Mouse (Mus musculus): ENCODE data around the gene Efnb3.

Gene Efnb3

GRCm38 (mm10) chr11:69559851-69560765 lies at the start of gene Efnb3:
Gene Efnb3 (minus strand): TSS chr11:69560205.
- DNase-seq, result no peak

GRCm38 (mm10) chr11:69609416-69609815 lies 49.4 kb upstream of the Efnb3 start:
- no peak for DNase-seq

- no peak for DNase-seq
Observed at GRCm38 (mm10) chr11:69608525-69608924, 48.5 kb upstream of the Efnb3 start.

- DNase-seq, result no peak
Observed at GRCm38 (mm10) chr11:69606832-69607231, 46.8 kb upstream of the Efnb3 start.

- DNase-seq, result no peak
Observed at GRCm38 (mm10) chr11:69606491-69606795, 46.4 kb upstream of the Efnb3 start.

DNA sequence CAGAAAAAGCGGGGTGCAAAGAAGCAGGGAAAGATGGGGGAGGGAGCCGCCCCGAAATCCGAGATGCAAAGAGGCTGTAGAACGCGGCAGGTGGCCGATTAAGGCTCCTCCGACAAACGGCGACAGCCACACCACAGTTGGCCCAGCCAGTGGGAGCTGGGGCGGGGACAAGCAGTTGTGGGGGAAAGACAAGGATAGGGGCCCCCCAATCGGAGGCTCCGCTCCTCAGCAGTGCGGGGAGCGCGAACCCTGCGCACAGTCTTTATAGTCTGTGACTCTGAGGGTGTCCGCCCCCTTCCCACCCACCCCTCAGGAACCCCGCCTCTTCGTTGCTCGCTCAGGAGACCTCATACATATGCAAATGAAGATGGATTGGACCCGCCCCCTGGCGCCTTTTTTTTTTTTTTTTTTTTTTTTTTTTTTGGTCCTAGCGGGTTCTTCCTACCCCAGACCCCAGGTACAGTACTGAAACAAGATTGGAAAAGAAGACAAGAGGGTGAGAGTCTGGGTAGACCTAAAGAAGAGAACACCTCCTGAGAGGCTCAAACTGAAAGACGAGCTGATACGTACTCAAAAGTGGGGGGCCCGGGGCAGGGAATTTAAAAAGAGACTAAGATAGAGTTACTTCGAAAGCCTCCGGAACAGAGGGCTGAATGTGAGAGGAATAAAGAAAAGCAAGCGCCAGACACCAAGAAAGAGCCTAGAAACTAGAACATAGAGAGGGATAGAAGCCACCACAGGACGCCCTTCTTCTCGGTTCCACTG lies 45.9 kb upstream of the Efnb3 start, which contains the start of gene Atp1b2:
Atp1b2 (minus strand) TSS at position 217 of the 765 bp plus-strand sequence.
- DNase-seq, result peak; percentile 62 to 74

DNA sequence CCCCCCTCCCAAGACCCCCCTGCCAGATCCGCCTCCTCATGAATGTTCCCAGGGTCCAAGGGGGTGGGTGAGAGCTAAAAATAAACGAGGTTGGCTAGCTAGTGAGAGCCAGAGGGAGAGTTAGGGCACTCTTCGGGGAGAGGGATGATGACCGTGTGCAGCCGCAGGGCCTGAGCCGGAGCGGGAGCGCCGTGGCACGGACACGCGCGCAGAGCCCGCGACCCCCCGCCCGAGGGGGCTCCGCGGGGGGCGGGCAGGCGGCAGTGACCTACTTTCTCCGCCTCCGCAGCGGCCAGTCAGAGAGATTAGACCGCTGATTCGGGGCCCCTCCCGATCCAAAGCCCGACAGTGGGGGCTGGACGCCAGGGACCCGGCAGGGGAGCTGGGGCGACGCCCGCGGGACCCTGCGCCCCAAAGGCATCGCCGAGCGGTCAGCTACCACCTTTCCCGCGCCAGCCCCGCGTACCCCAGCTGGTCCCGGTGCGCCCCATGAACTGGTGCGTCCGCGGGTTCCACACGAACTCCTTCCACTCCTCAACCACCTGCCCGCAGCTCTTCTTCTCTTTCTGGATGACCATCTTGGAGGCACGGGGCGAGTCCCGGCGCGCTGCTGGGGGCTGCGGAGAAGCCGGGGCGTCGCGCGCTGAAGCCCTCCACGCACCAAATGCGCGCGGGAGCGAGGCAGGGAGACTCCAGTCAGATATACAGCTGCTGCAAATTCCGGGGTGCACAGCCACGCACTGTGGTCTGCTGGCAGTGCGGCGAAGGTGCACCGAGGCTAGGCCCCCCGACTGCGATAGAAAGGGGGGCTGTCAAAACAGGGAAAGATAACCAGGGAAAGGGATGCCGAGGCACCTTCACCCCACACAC lies 45.0 kb upstream of the Efnb3 start:
- no peak for DNase-seq

DNA sequence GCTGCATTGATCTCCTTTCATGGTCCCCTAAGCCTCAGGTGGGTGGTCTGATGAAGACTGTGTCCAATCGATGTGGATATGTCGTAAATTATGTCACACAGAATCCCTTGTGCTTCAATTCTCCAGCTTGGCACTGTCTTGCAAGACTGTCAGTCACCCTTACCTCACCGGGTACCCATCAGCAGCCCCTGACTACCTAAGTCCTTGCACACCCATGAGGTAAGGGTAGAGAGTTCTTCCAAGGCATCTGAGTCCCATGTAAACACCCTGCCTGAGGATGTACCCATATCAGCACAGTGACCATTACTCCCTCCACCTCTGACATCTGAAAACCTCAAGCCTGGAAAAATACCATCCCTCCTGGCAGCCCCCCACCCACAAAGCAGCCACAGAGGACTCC lies 44.3 kb upstream of the Efnb3 start:
- DNase-seq, result no peak

- no peak for DNase-seq
Observed at GRCm38 (mm10) chr11:69603516-69603915, 43.5 kb upstream of the Efnb3 start.

DNA sequence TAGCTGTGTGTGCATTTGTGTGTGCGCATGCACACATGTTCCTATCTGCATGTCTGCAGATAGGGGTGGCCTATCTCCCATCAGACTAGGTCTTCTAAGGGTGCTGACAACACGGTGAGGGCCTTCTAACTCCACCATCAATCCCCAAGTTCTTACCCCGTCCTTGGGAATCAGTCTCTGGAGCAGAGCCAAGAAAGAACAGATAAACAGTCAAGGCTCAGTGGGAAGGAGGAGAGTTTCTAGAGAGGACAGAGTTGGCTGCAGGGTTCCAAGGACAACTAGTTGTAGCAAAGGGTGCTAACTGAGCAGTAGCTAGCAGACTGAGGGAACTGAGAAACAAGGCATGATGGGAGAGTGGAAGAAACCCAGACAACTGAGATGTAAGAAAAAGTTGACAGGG lies 41.8 kb upstream of the Efnb3 start:
- DNase-seq, result no peak

DNA sequence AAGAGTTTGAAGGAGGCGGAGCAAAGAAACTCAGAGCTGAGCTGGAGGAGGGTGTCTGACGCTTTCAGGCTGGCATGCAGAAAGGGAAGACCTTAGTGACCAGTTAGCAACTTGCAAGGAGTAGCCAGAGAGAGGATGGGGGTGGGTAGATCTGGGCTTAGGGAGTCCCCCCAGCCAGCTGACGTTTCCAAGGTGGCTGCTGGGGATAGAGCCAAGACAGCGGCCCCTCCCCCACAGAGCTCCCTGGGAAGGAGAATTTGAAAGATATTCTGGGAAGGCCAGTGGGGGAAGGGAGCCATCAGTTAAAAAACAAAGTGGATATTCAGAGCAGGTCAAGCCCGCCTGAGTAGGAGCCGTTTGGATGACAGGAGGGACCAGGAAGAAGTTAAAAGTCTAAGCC lies 40.1 kb upstream of the Efnb3 start:
- DNase-seq, result no peak

DNA sequence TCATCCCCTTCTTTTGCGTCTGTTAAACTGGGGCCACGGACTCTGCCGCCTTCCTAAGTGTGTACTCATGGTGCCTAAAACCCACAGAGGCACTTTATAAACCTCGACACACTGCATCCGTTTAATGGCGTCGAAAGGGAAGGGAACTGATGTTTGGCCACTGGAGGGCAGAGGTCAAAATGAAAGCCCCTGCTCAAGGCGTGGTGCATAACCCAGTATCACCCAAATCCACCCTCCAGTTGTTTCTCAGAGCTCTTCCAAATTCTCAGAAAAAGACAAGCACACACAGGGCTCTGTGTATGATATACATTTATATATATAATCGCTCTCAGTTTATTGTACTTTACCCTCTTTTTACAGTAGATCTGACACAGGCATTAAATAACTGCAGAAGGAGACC lies 39.4 kb upstream of the Efnb3 start:
- DNase-seq, result no peak

DNA sequence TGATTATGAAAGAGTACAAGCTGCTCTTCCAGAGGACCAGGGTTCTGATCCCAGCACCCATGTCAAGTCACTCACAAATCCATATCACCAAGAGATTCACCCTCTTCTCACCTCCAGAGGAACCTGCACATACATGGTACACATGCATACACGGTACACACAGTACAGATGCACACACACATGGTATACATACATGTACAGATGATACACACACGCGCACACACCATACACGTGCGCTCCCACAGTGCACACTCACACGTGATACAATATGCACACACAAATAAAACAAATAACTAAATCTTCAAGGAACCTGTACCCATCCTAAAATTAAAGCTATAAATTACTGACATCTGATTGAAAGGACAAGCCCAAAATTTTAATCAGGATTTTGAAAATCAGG lies 34.8 kb upstream of the Efnb3 start:
- DNase-seq, result no peak

- DNase-seq, result no peak
Observed at GRCm38 (mm10) chr11:69592799-69593198, 32.8 kb upstream of the Efnb3 start.

- DNase-seq, result no peak
Observed at GRCm38 (mm10) chr11:69591899-69592637, 32.1 kb upstream of the Efnb3 start.

DNA sequence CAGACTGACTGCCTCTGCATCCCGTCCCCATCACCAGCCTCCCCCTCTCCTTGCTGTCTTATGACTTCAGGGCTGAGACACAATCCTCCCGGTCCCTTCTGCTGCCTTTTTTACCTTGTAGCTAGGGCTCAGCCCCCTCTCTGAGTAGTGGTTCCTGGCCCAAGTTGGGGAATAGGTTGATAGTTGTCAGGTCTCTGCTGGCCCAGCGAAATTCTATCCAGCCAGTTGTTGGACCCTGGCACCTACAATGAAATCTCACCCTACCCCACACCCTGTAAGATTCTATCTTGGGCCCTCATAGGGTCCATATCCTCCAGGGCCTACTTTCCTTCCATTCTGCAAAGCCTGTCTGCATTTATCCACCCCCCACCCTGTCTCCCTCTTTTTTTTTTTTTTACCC lies 31.4 kb upstream of the Efnb3 start:
- no peak for DNase-seq

- no peak for DNase-seq
Observed at GRCm38 (mm10) chr11:69590622-69591021, 30.6 kb upstream of the Efnb3 start.

GRCm38 (mm10) chr11:69589207-69589834 lies 29.3 kb upstream of the Efnb3 start:
- no peak for DNase-seq

DNA sequence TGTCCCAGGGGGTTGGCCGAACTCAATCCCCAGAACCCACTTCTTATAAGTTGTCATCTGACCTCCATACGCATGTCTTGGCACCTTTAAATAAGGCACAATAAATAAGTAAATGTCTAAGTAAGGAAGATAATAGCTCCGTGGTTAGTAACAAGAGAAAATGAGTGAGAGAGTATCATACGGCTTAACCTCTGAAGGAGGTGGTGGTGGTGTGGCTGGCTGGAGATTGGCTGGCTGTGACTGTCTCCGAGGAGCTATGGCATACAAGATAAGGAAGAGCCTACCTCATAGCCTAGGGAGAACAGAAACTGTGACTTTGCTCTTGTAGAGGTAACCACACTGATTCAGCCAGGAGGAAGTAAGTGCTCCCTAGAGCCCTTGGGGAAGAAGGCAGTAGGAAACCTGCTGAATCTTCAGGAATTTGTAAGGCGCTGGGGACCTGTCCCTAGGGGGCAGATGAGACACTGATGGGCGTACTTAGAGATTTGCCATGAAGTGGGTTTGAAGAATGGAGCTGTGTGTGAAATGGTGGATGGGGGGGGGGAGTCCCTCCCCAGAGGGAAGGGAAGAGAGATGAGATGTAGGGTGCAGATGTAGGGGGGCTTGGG lies 25.8 kb upstream of the Efnb3 start:
- DNase-seq, result no peak

- DNase-seq, result no peak
Observed at GRCm38 (mm10) chr11:69584937-69585336, 24.9 kb upstream of the Efnb3 start.

GRCm38 (mm10) chr11:69584008-69584407 lies 24.0 kb upstream of the Efnb3 start:
- DNase-seq, result no peak
